Mouse (Mus musculus) hindbrain, embryonic 16.5 days (tissue): Measurements from ENCODE around the gene Fkbp14. TPM values are rescaled to one million over a fixed set of nuclear protein-coding genes. Genes with fewer than 3 reads are reported as not detected.

Experiments used
- polyA plus RNA-seq: library from polyadenylated mRNA; unstranded; fragments of >200 nt; fragmentation: Nextera tagmentation; extraction: Ambion mirVana; gene quantifications from 2 replicates; pipeline ENCODE4 v1.2.1, GENCODE M21; 2015

The Fkbp14 gene
- polyA plus RNA-seq, 1 experiment from 2014 or later: 8.0 TPM

Other genes starting within 250 kb of the Fkbp14 start
- 2.3 and 2.5 TPM in 2 replicates for gene Wipf3, start 167.7 kb downstream of the Fkbp14 start, polyA plus RNA-seq
- 109 and 114 TPM in 2 replicates for gene Scrn1, start 30.8 kb downstream of the Fkbp14 start, polyA plus RNA-seq
- gene Plekha8, start 2.2 kb downstream of the Fkbp14 start, polyA plus RNA-seq: 6.3 and 8.1 TPM in 2 replicates
- gene Mturn, start 84.3 kb upstream of the Fkbp14 start, polyA plus RNA-seq: 94.3 and 104 TPM in 2 replicates
- 5.0 and 5.3 TPM in 2 replicates for gene Znrf2, start 219.6 kb upstream of the Fkbp14 start, polyA plus RNA-seq